ENCODE assay signal across 10 mouse cellular contexts in genomic region chr2:33465966-33466365, GRCm38 (mm10). TPM values are rescaled to one million over a fixed set of nuclear protein-coding genes. Genes with fewer than 3 reads are reported as not detected.
A peak's percentile ranks its signal among the peaks of the same experiment; 100 is the strongest.
DNase-seq lines count a peak whose midpoint lies in the region; ATAC-seq and TF ChIP-seq lines count a peak whose summit lies in the region.
"Had no signal": no experiment of that assay in that cellular context is flagged by ENCODE, and none has a peak within 500 bp of the region (broad histone marks: within the 10 kb centered on the region; RNA-seq: fewer than 3 reads in every experiment).

No protein-coding gene starts in this region.

- peaks cover 17% of the 10 kb centered on the region for H3K36me3 ChIP-seq in lung, embryonic 15.5 days
- peaks cover 36% of the 10 kb centered on the region for H3K36me3 ChIP-seq in limb, embryonic 14.5 days (ENCODE audit: control insufficient read depth, insufficient read depth, low read length)
- peaks cover 34% of the 10 kb centered on the region for H3K36me3 ChIP-seq in forebrain, embryonic 14.5 days (ENCODE audit: control insufficient read depth, insufficient read depth, low read length)

- DNase-seq in embryo, embryonic 10.5 days (ENCODE audit: low spot score): peak; percentile 10
- DNase-seq in embryo, embryonic 10 days (ENCODE audit: low spot score): no peak
- DNase-seq in lung, adult 2 months: no peak
- DNase-seq in gastrocnemius, postnatal 10 days: peak; percentile 22
- DNase-seq in limb, embryonic 14.5 days (ENCODE audit: low spot score): peak; percentile 7
- no peak for DNase-seq in forebrain, embryonic 14.5 days (ENCODE audit: low spot score)

- H3K9ac ChIP-seq in lung, embryonic 15.5 days: no peak overlapping the region
- H3K9ac ChIP-seq in limb, embryonic 14.5 days (ENCODE audit: low read depth, low read length, severe bottlenecking): no peak overlapping the region
- no peak overlapping the region for H3K9ac ChIP-seq in forebrain, embryonic 14.5 days (ENCODE audit: low read length)
- H3K9ac ChIP-seq: liver, embryonic 15.5 days had no signal

- no peak for ATAC-seq in lung, embryonic 15.5 days (ENCODE audit: borderline replicate concordance, extremely low read depth, low FRiP score, low TSS enrichment)
- ATAC-seq in limb, embryonic 14.5 days (ENCODE audit: low FRiP score, low read depth): peak; percentile 12; the same call in 1 of the 2 replicates
- ATAC-seq in cerebellum, adult (ENCODE audit: insufficient number of reproducible peaks, low FRiP score, low TSS enrichment): no peak
- no peak for ATAC-seq in forebrain, embryonic 14.5 days

- H3K27ac ChIP-seq in lung, embryonic 15.5 days: no peak overlapping the region
- no peak overlapping the region for H3K27ac ChIP-seq in limb, embryonic 14.5 days (replicated peaks; ENCODE audit: low read depth, low read length)
- no peak overlapping the region for H3K27ac ChIP-seq in forebrain, embryonic 14.5 days (ENCODE audit: low read depth, low read length)
- H3K27ac ChIP-seq: liver, embryonic 15.5 days had no signal

- no peak for TF ChIP-seq CTCF in lung, adult 2 months (IDR thresholded peaks at IDR 0.05; ENCODE audit: insufficient read depth, low read length)

- peaks cover 4% of the 10 kb centered on the region; the same call in 1 of the 2 replicates for H3K27me3 ChIP-seq in lung, embryonic 15.5 days
- no peaks in the 10 kb centered on the region for H3K27me3 ChIP-seq in limb, embryonic 14.5 days (ENCODE audit: control insufficient read depth, insufficient read depth, low read length)
- H3K27me3 ChIP-seq in forebrain, embryonic 14.5 days (replicated peaks; ENCODE audit: control insufficient read depth, insufficient read depth, low read length): no peaks in the 10 kb centered on the region
- H3K27me3 ChIP-seq: liver, embryonic 15.5 days had no signal

- H3K4me3 ChIP-seq in lung, embryonic 15.5 days: no peak overlapping the region
- no peak overlapping the region for H3K4me3 ChIP-seq in lung, adult 2 months (replicated peaks; ENCODE audit: extremely low read depth, low read depth, low read length)
- no peak overlapping the region for H3K4me3 ChIP-seq in limb, embryonic 14.5 days (replicated peaks; ENCODE audit: low read length)
- H3K4me3 ChIP-seq in forebrain, embryonic 14.5 days (ENCODE audit: low read depth, low read length): no peak overlapping the region
- H3K4me3 ChIP-seq: erythroblast, embryonic 14.5 days; liver, embryonic 15.5 days had no signal

- H3K4me2 ChIP-seq in lung, embryonic 15.5 days: 0 out of 2 replicates have a peak overlapping the region, but pooled peaks have one; percentile 0
- H3K4me2 ChIP-seq in limb, embryonic 14.5 days (replicated peaks; ENCODE audit: low read depth, low read length, severe bottlenecking): no peak overlapping the region
- no peak overlapping the region for H3K4me2 ChIP-seq in forebrain, embryonic 14.5 days (ENCODE audit: low read length)
- H3K4me2 ChIP-seq: liver, embryonic 15.5 days had no signal

- no peak for TF ChIP-seq POLR2A in lung, adult 2 months (IDR thresholded peaks at IDR 0.05; ENCODE audit: borderline replicate concordance, extremely low read depth, low read depth, low read length)
- no peak for TF ChIP-seq POLR2A in limb, embryonic 14.5 days (IDR thresholded peaks at IDR 0.05; ENCODE audit: borderline replicate concordance, extremely low read depth, insufficient read depth, insufficient read length)

- 75% methylated on average over 4 of the region's 4 CpGs for WGBS in lung, embryonic 15.5 days
- 25% methylated on average over 4 of the region's 4 CpGs for WGBS in lung, adult 2 months
- 68% methylated on average over 4 of the region's 4 CpGs for WGBS in limb, embryonic 14.5 days
- WGBS in forebrain, embryonic 14.5 days: 77% methylated on average over 4 of the region's 4 CpGs

- H3K9me3 ChIP-seq in lung, embryonic 15.5 days: no peaks in the 10 kb centered on the region
- H3K9me3 ChIP-seq in limb, embryonic 14.5 days (ENCODE audit: control insufficient read depth, low read length): no peaks in the 10 kb centered on the region
- H3K9me3 ChIP-seq in forebrain, embryonic 14.5 days (replicated peaks; ENCODE audit: control insufficient read depth, low read length): no peaks in the 10 kb centered on the region
- H3K9me3 ChIP-seq: liver, embryonic 15.5 days had no signal

- peaks cover 21% of the 10 kb centered on the region for H3K4me1 ChIP-seq in lung, embryonic 15.5 days
- H3K4me1 ChIP-seq in lung, adult 2 months (ENCODE audit: control insufficient read depth, insufficient read depth, low read length): peaks cover 12% of the 10 kb centered on the region
- peaks cover 16% of the 10 kb centered on the region for H3K4me1 ChIP-seq in limb, embryonic 14.5 days (ENCODE audit: control insufficient read depth, insufficient read depth, low read length)
- H3K4me1 ChIP-seq in forebrain, embryonic 14.5 days (ENCODE audit: control insufficient read depth, insufficient read depth, low read length): peaks cover 8% of the 10 kb centered on the region

RNA-seq across cellular contexts. Expression of gene Zbtb43, which starts 2.4 kb away (rescaled TPM):
- 16.7 and 19.1 TPM in 2 replicates for polyA plus RNA-seq in lung, embryonic 15.5 days (2015; fragmentation: Nextera tagmentation; extraction: Ambion mirVana)
- 6.8 and 9.9 TPM in 2 replicates for polyA plus RNA-seq in lung, adult 2 months (2012; rRNA removed)
- total RNA-seq in gastrocnemius, postnatal 10 days (2021): 10 to 100 TPM; 16.8 to 21.0 TPM
- polyA plus RNA-seq in limb, embryonic 14.5 days (2012; rRNA removed): 13.6 and 15.0 TPM in 2 replicates
- polyA plus RNA-seq in limb, embryonic 14.5 days (2014; fragmentation: Nextera tagmentation; extraction: Ambion mirVana): 18.3 and 19.0 TPM in 2 replicates
- 29.0 and 33.2 TPM in 2 replicates for polyA plus RNA-seq in forebrain, embryonic 14.5 days (2014; fragmentation: Nextera tagmentation; extraction: Ambion mirVana)

RNA-seq across cellular contexts. Expression of gene Zbtb34, which starts 34.8 kb away (rescaled TPM):
- 6.6 and 7.5 TPM in 2 replicates for polyA plus RNA-seq in lung, embryonic 15.5 days (2015; fragmentation: Nextera tagmentation; extraction: Ambion mirVana)
- 13.4 and 16.4 TPM in 2 replicates for polyA plus RNA-seq in lung, adult 2 months (2012; rRNA removed)
- 10 to 100 TPM; 10.4 to 13.6 TPM for total RNA-seq in gastrocnemius, postnatal 10 days (2021)
- polyA plus RNA-seq in limb, embryonic 14.5 days (2012; rRNA removed): 19.0 and 26.9 TPM in 2 replicates
- polyA plus RNA-seq in limb, embryonic 14.5 days (2014; fragmentation: Nextera tagmentation; extraction: Ambion mirVana): 8.4 and 9.1 TPM in 2 replicates
- 5.1 and 6.3 TPM in 2 replicates for polyA plus RNA-seq in forebrain, embryonic 14.5 days (2014; fragmentation: Nextera tagmentation; extraction: Ambion mirVana)

Comparison
In these comparisons a context has a peak if more than half of its experiments do, and no peak if none do; other contexts are left out.
1. DNase-seq: peak in embryo, embryonic 10.5 days (single experiment), gastrocnemius, postnatal 10 days (single experiment) and limb, embryonic 14.5 days (single experiment); none in embryo, embryonic 10 days (single experiment), lung, adult 2 months (single experiment) and forebrain, embryonic 14.5 days (single experiment).